Mouse (Mus musculus): Measurements from ENCODE around the gene Ranbp3.

DNA sequence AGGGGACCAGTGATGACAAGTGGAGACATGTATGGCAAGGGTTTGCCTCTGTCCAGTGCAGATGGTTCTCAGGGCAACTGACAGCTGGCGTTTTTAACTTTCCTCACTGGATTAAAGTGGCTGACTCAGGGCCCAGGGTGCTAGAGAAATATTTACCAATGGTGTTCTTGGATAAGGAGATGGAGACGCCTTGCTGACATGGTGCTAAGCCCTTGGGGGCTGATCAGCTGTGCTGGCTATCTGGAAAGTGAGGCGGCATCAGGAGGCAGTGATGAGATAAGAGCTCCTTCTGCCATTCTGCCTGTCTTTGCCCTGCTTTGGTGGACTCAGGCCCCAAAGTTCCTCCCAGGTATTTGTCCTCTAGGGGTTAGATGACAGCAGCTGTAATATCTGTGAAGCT lies 9.8 kb downstream of the Ranbp3 start:
- no peak for TF ChIP-seq CTCF (IDR thresholded peaks at IDR 0.05; ENCODE audit: low read depth)
- peak; percentile 80 for TF ChIP-seq EP300 (IDR thresholded peaks at IDR 0.05; ENCODE audit: low read depth)

Measured in liver, postnatal 0 days (tissue).